Mouse (Mus musculus) liver, embryonic 15.5 days (tissue): Measurements from ENCODE around the gene Clic1. TPM values are rescaled to one million over a fixed set of nuclear protein-coding genes. Genes with fewer than 3 reads are reported as not detected.

ENCODE experiments used
- ATAC-seq: fragments of 200-750 bp; cut with Nextera tagmentation; 2 replicates; pipeline ENCODE4 v1.8.0; 2017; ENCODE audit warnings: moderate number of reproducible peaks, mild to moderate bottlenecking, moderate library complexity; ENCODE audit not compliant: insufficient read depth
- H3K27ac ChIP-seq: fragments of 300-500 bp; sonication (generic); replicated peaks from 2 replicates; pipeline ENCODE4 v1.5.1; 2015; ENCODE audit warnings: mild to moderate bottlenecking, inconsistent platforms
- H3K27me3 ChIP-seq: fragments of 300-500 bp; sonication (generic); 2 replicates; pipeline ENCODE4 v1.6.1; 2015; ENCODE audit warnings: mild to moderate bottlenecking, inconsistent platforms
- H3K36me3 ChIP-seq: fragments of 300-500 bp; sonication (generic); replicated peaks from 2 replicates; pipeline ENCODE4 v1.6.1; 2015; ENCODE audit warnings: moderate library complexity, mild to moderate bottlenecking, inconsistent platforms
- H3K4me1 ChIP-seq: fragments of 300-500 bp; sonication (generic); replicated peaks from 2 replicates; pipeline ENCODE4 v1.6.1; 2015; ENCODE audit warnings: inconsistent platforms
- H3K4me2 ChIP-seq: fragments of 300-500 bp; sonication (generic); 2 replicates; pipeline ENCODE4 v1.6.1; 2015; ENCODE audit warnings: moderate library complexity, mild to moderate bottlenecking, inconsistent platforms
- H3K4me3 ChIP-seq: fragments of 300-500 bp; sonication (generic); replicated peaks from 2 replicates; pipeline ENCODE4 v1.5.1; 2015; ENCODE audit warnings: mild to moderate bottlenecking, inconsistent platforms
- H3K9ac ChIP-seq: fragments of 300-500 bp; sonication (generic); 2 replicates; pipeline ENCODE4 v1.6.1; 2015; ENCODE audit warnings: moderate library complexity, mild to moderate bottlenecking, inconsistent platforms
- H3K9me3 ChIP-seq: fragments of 300-500 bp; sonication (generic); replicated peaks from 2 replicates; pipeline ENCODE4 v1.6.1; 2016; ENCODE audit warnings: inconsistent platforms
- WGBS: fragments of 180-500 bp; shearing (Covaris S2); methylation state at CpG from one replicate; pipeline ENCODE4 v1.1.7; 2015; ENCODE audit warnings: mixed read lengths; ENCODE audit not compliant: insufficient replicate concordance; 5-methylcytosine and 5-hydroxymethylcytosine counted together
- polyA plus RNA-seq: library from polyadenylated mRNA; unstranded; fragments of >200 nt; fragmentation: Nextera tagmentation; extraction: Ambion mirVana; gene quantifications from 2 replicates; pipeline ENCODE4 v1.2.1, GENCODE M21; 2015

Clic1 gene
- polyA plus RNA-seq, 1 experiment from 2014 or later, result 122 TPM

- WGBS, result 65% methylated on average over 9 of the region's 9 CpGs
- Histone ChIP-seq H3K4me1 (peaks cover 59% of the 10 kb centered on the region), H3K4me3 (no peak overlapping the region), H3K27me3 (peaks cover 24% of the 10 kb centered on the region), H3K9ac (no peak overlapping the region), H3K36me3 (peaks cover 51% of the 10 kb centered on the region), H3K4me2 (peak overlapping the region; percentile 88), H3K9me3 (no peaks in the 10 kb centered on the region), H3K27ac (no peak overlapping the region)
- ATAC-seq, result no peak
Observed at GRCm38 (mm10) chr17:35058316-35058715, 8.6 kb downstream of the Clic1 start.

DNA sequence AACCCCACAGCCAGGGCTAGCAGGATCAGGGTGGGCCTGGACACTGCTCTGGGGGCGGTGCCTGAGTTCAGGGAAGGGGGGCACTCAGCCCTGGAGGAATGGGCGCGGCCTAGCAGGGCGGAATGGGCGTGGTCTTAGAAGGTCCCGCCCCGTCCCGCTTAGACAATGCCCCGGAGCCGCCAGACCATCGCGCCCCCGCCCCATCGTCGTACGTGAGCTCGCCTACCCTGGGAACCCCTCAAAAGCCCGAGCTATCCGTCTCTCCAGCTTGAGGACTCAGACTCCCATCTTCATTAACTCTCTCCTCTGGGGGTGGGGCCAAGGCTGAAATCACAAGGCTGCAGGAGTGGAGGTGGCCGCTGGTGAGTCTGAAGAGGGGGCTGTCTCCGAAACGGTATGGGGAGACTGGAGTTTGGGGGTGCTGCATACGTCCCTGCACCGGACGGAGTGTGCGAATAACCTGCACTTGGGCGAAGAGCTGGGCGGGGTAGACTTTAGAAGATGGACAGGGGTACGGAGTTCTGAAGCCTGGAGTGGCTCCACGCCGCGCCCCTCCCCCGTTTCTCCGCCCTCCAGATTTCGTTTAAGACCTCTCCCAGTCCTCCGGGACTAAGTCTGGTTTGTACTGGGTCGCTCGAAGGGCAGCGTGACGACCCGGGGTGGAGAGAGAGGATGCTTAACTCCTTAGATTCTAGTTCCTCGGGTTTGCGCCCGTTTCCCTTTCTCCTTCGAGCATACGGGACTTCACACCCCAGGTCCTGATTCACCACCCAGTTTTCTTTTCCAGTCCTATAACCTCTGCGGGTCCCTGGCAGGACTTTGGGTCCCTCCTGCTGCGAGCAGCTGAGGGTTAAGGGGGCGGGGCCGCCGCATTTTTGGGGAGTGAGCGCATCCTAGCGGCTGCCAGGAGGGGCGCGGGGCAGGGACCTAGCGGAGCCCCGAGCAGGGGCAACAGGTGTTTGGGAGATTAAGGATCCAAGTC lies 9.4 kb downstream of the Clic1 start, which contains the start of gene Ddah2:
Ddah2 (plus strand) TSS at position 125 of the 982 bp plus-strand sequence.
- ATAC-seq, result peak; percentile 69

DNA sequence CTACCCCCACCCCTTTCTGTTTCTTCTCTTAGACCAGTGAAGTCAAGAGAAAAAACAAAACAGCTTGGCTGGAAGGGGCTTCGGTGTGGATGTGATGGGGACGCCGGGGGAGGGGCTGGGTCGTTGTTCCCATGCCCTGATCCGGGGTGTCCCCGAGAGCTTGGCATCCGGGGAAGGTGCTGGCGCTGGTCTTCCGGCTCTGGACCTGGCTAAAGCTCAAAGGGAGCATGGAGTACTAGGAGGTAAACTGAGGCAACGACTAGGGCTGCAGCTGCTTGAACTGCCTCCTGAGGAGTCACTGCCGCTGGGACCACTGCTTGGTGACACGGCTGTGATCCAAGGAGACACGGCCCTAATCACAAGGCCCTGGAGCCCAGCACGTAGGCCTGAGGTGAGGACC lies 10.3 kb downstream of the Clic1 start:
- Histone ChIP-seq H3K4me2 (peak overlapping the region; percentile 88), H3K36me3 (peaks cover 33% of the 10 kb centered on the region), H3K27me3 (peaks cover 41% of the 10 kb centered on the region), H3K9me3 (no peaks in the 10 kb centered on the region), H3K9ac (no peak overlapping the region), H3K4me1 (peaks cover 64% of the 10 kb centered on the region), H3K27ac (no peak overlapping the region), H3K4me3 (peak overlapping the region; percentile 58)
- 43% methylated on average over 14 of the region's 14 CpGs for WGBS
- ATAC-seq, result no peak

More for the DNA sequence above, 9.4 kb downstream of the Clic1 start, which contains the start of gene Ddah2:
- Histone ChIP-seq H3K9me3 (no peaks in the 10 kb centered on the region), H3K36me3 (peaks cover 42% of the 10 kb centered on the region), H3K27ac (peak within 1 kb of the TSS; percentile 43; the same call in 1 of the 2 replicates), H3K27me3 (peaks cover 33% of the 10 kb centered on the region), H3K4me2 (peak within 1 kb of the TSS; percentile 88), H3K9ac (peak within 1 kb of the TSS; percentile 26; the same call in 1 of the 2 replicates), H3K4me1 (peaks cover 58% of the 10 kb centered on the region), H3K4me3 (peak within 1 kb of the TSS; percentile 58)
- WGBS, result under 1% methylated on average over 57 of the region's 57 CpGs

GRCm38 (mm10) chr17:35060737-35061297 lies 11.1 kb downstream of the Clic1 start:
- no peak overlapping the region for H3K27ac ChIP-seq
- H3K4me1 ChIP-seq, result peaks cover 66% of the 10 kb centered on the region
- H3K9me3 ChIP-seq, result no peaks in the 10 kb centered on the region
- peaks cover 26% of the 10 kb centered on the region for H3K36me3 ChIP-seq
- no peak for ATAC-seq
- H3K9ac ChIP-seq, result no peak overlapping the region
- H3K4me2 ChIP-seq, result no peak overlapping the region
- H3K27me3 ChIP-seq, result peaks cover 49% of the 10 kb centered on the region
- WGBS, result 67% methylated on average over 22 of the region's 22 CpGs
- no peak overlapping the region for H3K4me3 ChIP-seq

DNA sequence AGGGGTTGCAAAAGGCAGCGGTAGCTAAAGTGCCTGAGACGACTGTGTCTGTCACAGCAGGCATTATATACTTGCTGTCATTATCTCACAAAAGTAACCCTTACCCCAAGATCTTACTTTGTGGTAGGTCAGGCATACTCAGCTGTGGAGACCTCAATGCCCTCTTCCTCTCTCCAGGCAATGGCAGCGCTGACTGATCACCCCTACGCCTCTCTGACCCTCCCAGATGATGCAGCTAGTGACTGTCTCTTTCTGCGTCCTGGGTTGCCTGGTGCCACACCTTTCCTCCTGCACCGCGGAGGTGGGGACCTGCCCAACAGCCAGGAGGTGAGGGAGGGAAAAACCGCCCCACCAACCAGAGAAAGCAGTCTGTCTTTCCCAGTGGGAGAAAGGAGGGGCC lies 11.5 kb downstream of the Clic1 start:
- no peak overlapping the region for H3K9ac ChIP-seq
- H3K27ac ChIP-seq, result no peak overlapping the region
- H3K4me1 ChIP-seq, result peaks cover 65% of the 10 kb centered on the region
- no peak overlapping the region for H3K4me2 ChIP-seq
- WGBS, result 77% methylated on average over 8 of the region's 8 CpGs
- H3K27me3 ChIP-seq, result peaks cover 53% of the 10 kb centered on the region
- H3K4me3 ChIP-seq, result no peak overlapping the region
- H3K9me3 ChIP-seq, result no peaks in the 10 kb centered on the region
- H3K36me3 ChIP-seq, result peaks cover 21% of the 10 kb centered on the region
- no peak for ATAC-seq

DNA sequence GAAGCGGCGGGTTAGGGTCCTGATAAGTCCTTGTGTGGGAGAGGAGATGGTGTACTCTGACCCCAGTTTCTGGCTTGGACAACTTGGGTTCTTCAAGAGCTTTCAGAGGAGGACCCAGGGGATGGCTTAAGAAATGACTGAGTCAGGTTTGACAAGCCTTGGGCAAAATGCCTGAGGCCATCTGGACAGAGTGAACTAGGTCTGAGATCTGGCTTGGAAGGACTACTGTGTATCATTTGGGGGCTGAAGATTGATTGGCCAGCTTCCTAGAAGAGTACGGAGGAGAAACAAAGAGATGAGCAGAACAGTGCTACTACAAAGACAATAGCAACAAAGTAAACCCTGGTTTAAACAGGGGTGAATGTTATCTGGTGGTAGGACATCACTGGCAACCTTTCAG lies 13.7 kb downstream of the Clic1 start:
- ATAC-seq, result no peak
- H3K4me3 ChIP-seq, result no peak overlapping the region
- peaks cover 1% of the 10 kb centered on the region for H3K36me3 ChIP-seq
- H3K4me2 ChIP-seq, result no peak overlapping the region
- H3K27ac ChIP-seq, result no peak overlapping the region
- H3K9ac ChIP-seq, result no peak overlapping the region
- H3K4me1 ChIP-seq, result peaks cover 56% of the 10 kb centered on the region
- 68% methylated on average over 3 of the region's 3 CpGs for WGBS
- peaks cover 75% of the 10 kb centered on the region for H3K27me3 ChIP-seq
- no peaks in the 10 kb centered on the region for H3K9me3 ChIP-seq

GRCm38 (mm10) chr17:35064378-35064877 lies 14.7 kb downstream of the Clic1 start:
- H3K9ac ChIP-seq, result no peak overlapping the region
- no peaks in the 10 kb centered on the region for H3K9me3 ChIP-seq
- WGBS, result 28% methylated on average over 10 of the region's 10 CpGs
- H3K4me3 ChIP-seq, result peak overlapping the region; percentile 37
- peak overlapping the region; percentile 71 for H3K4me2 ChIP-seq
- no peak overlapping the region for H3K27ac ChIP-seq
- H3K27me3 ChIP-seq, result peaks cover 85% of the 10 kb centered on the region
- ATAC-seq, result no peak
- H3K4me1 ChIP-seq, result peaks cover 46% of the 10 kb centered on the region
- no peaks in the 10 kb centered on the region for H3K36me3 ChIP-seq

DNA sequence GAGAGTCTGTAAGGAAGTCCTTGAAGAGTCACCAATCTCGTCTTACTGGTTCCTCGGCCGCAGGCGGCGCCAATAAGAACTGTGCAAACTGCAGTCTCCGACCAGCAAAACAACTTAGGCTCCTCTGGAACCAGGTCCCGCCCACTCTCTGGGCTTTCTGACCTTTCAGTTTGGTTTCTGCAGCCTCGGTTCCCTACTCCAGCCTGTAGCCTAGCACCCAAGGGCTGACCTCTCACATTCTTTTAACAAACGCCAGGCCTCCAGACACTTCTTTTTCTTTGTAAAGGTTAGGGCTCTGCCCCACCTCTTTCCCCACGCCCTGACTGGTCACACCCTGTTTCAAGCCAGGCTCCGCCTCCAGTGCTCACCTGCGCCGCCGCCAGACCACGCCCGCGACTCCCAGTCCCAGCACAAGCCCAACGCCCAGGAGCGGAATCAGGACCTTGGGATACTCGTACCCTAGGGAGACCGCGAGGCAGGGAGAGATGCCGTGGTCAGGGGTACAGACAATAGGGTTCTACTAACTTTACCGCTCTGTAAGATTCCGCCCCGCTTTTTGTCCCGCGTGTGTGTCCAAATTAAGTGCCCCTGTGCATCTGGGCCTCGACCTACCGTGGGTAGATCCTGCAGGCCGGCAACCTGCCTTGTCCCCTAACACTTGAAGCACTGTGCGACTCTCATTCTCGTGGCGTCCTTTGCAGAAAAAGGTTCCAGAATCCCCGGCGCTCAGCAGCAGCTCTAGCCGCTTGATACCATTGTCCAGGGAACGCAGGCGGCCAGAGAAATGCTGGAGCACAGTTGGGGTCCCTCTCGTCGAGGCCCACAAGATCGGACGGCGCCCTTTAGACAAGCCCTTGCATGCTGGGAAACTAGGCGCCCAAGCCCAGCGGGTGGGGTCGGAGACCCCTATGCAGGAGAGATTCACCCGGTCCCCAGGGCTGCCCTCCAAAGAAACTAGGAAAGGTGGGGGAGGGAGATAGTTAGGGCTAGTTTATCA lies 15.5 kb downstream of the Clic1 start, which contains the start of gene Ly6g6c:
Ly6g6c (plus strand) TSS at position 438 of the 997 bp plus-strand sequence.
- Histone ChIP-seq H3K27ac (no peak within 1 kb of the TSS), H3K4me1 (peaks cover 38% of the 10 kb centered on the region), H3K4me3 (peak within 1 kb of the TSS; percentile 37), H3K9me3 (no peaks in the 10 kb centered on the region), H3K27me3 (peaks cover 81% of the 10 kb centered on the region), H3K4me2 (peak within 1 kb of the TSS; percentile 71), H3K9ac (no peak within 1 kb of the TSS; the same call in 1 of the 2 replicates), H3K36me3 (no peaks in the 10 kb centered on the region)
- ATAC-seq, result 0 out of 2 replicates have a peak, but pooled peaks have one; percentile 14
- WGBS, result under 1% methylated on average over 48 of the region's 48 CpGs

DNA sequence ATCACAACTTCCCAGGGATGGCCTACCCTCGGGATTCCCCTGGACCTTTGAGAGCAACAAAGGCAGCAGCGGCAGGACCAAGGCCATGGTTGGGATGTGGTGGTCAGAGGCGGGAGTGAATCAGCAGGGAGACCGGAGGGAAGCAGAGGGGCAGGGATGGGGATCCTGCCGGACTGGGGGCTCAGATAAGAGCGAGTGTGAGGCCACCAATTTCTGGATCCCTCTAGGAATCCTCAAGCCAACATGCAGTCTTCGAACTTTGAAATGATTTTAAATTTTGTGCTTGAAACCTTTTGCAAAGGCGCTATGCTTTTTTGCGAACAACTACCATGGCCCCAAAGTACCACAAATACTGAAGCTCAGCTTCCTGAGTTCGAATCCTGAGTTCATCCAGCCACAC lies 16.3 kb downstream of the Clic1 start, which contains the start of gene Mpig6b:
Mpig6b (minus strand) TSS at position 101 of the 400 bp plus-strand sequence.
- no peaks in the 10 kb centered on the region for H3K9me3 ChIP-seq
- no peak within 1 kb of the TSS; the same call in 1 of the 2 replicates for H3K9ac ChIP-seq
- H3K36me3 ChIP-seq, result no peaks in the 10 kb centered on the region
- no peak within 1 kb of the TSS for H3K27ac ChIP-seq
- 34% methylated on average over 10 of the region's 10 CpGs for WGBS
- H3K27me3 ChIP-seq, result peaks cover 82% of the 10 kb centered on the region
- H3K4me2 ChIP-seq, result peak within 1 kb of the TSS; percentile 71
- peak within 1 kb of the TSS; percentile 37 for H3K4me3 ChIP-seq
- H3K4me1 ChIP-seq, result peaks cover 35% of the 10 kb centered on the region
- ATAC-seq, result no peak
